Mouse (Mus musculus) liver, postnatal 0 days (tissue): Measurements from ENCODE around the gene Bckdhb. TPM values are rescaled to one million over a fixed set of nuclear protein-coding genes. Genes with fewer than 3 reads are reported as not detected.

Experiments
- ATAC-seq: fragments of 200-750 bp; cut with Nextera tagmentation; 2 replicates; pipeline ENCODE4 v1.8.0; 2017; ENCODE audit warnings: mild to moderate bottlenecking, moderate library complexity
- DNase-seq: peaks from one replicate; pipeline ENCODE4 v3.0.0-alpha.2; 2016
- H3K27ac ChIP-seq: fragments of 300-500 bp; sonication (generic); 2 replicates; pipeline ENCODE4 v1.5.1; 2014; ENCODE audit warnings: antibody characterized with exemption, moderate library complexity, mild to moderate bottlenecking, low read depth
- H3K27me3 ChIP-seq: fragments of 300-500 bp; sonication (generic); 2 replicates; pipeline ENCODE4 v1.6.1; 2014; ENCODE audit warnings: low read length, control low read depth, mixed read lengths; ENCODE audit not compliant: insufficient read depth
- H3K36me3 ChIP-seq: fragments of 300-500 bp; sonication (generic); replicated peaks from 2 replicates; pipeline ENCODE4 v1.6.1; 2014; ENCODE audit warnings: mild to moderate bottlenecking, control low read depth, low read length, moderate library complexity, mixed read lengths; ENCODE audit not compliant: insufficient read depth
- H3K4me1 ChIP-seq: fragments of 300-500 bp; sonication (generic); 2 replicates; pipeline ENCODE4 v1.6.1; 2014; ENCODE audit warnings: antibody characterized with exemption, mild to moderate bottlenecking, control low read depth; ENCODE audit not compliant: insufficient read depth
- H3K4me2 ChIP-seq: fragments of 300-500 bp; sonication (generic); 2 replicates; pipeline ENCODE4 v1.6.1; 2014; ENCODE audit warnings: low read depth, mild to moderate bottlenecking, low read length, moderate library complexity, mixed read lengths
- H3K4me3 ChIP-seq: fragments of 300-500 bp; sonication (generic); 2 replicates; pipeline ENCODE4 v1.5.1; 2014; ENCODE audit warnings: low read depth, low read length
- H3K9ac ChIP-seq: fragments of 300-500 bp; sonication (generic); replicated peaks from 2 replicates; pipeline ENCODE4 v1.6.1; 2014; ENCODE audit warnings: mild to moderate bottlenecking, moderate library complexity
- H3K9me3 ChIP-seq: fragments of 300-500 bp; sonication (generic); 2 replicates; pipeline ENCODE4 v1.6.1; 2016; ENCODE audit warnings: mild to moderate bottlenecking, control low read depth, low read length, mixed read lengths
- CTCF ChIP-seq: sonication (generic); IDR thresholded peaks from 2 replicates; pipeline ENCODE4 v1.5.1; 2016; ENCODE audit warnings: antibody characterized with exemption, low read depth
- EP300 ChIP-seq: IDR thresholded peaks from 2 replicates; pipeline ENCODE4 v1.6.1; 2016; ENCODE audit warnings: antibody characterized with exemption, low read depth, mild to moderate bottlenecking
- WGBS: fragments of 180-500 bp; shearing (Covaris S2); extraction: QIAGEN DNeasy Blood & Tissue Kit; methylation state at CpG from one replicate; pipeline ENCODE4 v1.1.7; 2014; ENCODE audit not compliant: insufficient replicate concordance; 5-methylcytosine and 5-hydroxymethylcytosine counted together
- polyA plus RNA-seq: library from polyadenylated mRNA; unstranded; fragments of >200 nt; fragmentation: Nextera tagmentation; extraction: Ambion mirVana; gene quantifications from 2 replicates; pipeline ENCODE4 v1.2.1, GENCODE M21; 2015

Gene Bckdhb
- polyA plus RNA-seq, 1 experiment from 2014 or later = 123 TPM

GRCm38 (mm10) chr9:84130338-84130737 lies 205.4 kb downstream of the Bckdhb start:
- H3K4me3 ChIP-seq = no peak overlapping the region
- TF ChIP-seq EP300 = no peak
- TF ChIP-seq CTCF = no peak
- WGBS = 72% methylated on average over 6 of the region's 6 CpGs

DNA sequence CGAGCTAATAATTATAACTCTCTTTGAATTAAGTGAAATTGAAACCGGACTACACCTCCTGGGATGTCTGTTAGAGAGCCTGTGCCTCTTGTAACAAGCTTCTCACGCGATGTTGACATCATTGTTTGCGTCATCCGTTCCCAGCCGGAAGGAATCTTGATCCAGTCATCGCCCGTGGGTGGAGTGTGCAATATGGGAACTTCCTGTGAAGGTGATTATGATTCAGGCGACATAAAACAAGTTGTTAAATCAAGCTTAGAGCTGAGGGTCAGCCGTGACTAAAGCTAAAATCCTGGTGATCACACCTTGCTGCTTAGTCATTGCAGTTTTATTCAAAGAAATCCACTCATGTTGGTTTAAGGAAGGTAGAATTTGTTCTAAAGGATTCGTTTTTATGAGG lies 210.1 kb downstream of the Bckdhb start:
- WGBS = 74% methylated on average over 12 of the region's 12 CpGs
- Histone ChIP-seq H3K4me2 (no peak overlapping the region), H3K36me3 (no peaks in the 10 kb centered on the region), H3K4me1 (no peaks in the 10 kb centered on the region), H3K27ac (no peak overlapping the region), H3K9ac (no peak overlapping the region), H3K4me3 (no peak overlapping the region), H3K9me3 (no peaks in the 10 kb centered on the region), H3K27me3 (no peaks in the 10 kb centered on the region)
- ATAC-seq (no peak), DNase-seq (no peak)
- TF ChIP-seq EP300 (no peak), CTCF (no peak)

More at GRCm38 (mm10) chr9:84130338-84130737, 205.4 kb downstream of the Bckdhb start:
- no peak overlapping the region for H3K27ac ChIP-seq
- no peak overlapping the region for H3K9ac ChIP-seq
- no peaks in the 10 kb centered on the region for H3K36me3 ChIP-seq
- H3K4me2 ChIP-seq = no peak overlapping the region
- H3K27me3 ChIP-seq = no peaks in the 10 kb centered on the region
- no peak for ATAC-seq
- no peaks in the 10 kb centered on the region for H3K4me1 ChIP-seq
- no peak for DNase-seq
- H3K9me3 ChIP-seq = no peaks in the 10 kb centered on the region

DNA sequence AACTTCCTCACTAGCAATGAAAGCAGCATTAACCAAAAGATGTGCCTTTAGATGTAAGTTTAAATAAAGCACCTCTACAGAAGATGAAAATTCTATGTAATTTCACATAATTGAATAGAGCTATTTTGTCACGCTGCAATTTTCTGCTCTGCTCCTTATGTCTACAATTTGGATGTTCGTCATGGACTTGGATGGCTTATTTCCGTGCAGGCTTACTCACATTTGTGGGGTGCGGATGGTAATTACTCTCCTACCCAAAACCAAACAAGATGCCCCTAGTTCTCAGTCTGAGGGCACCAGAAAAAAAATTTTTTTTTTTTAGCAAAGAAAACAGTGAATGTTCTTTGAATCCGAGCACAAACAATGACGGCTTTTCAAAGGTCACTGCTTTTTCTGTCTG lies 212.2 kb downstream of the Bckdhb start:
- H3K9me3 ChIP-seq = no peaks in the 10 kb centered on the region
- H3K4me2 ChIP-seq = no peak overlapping the region
- no peaks in the 10 kb centered on the region for H3K36me3 ChIP-seq
- DNase-seq (no peak), ATAC-seq (no peak)
- H3K27me3 ChIP-seq = no peaks in the 10 kb centered on the region
- no peak overlapping the region for H3K9ac ChIP-seq
- no peak for TF ChIP-seq CTCF
- TF ChIP-seq EP300 = no peak
- H3K4me3 ChIP-seq = no peak overlapping the region
- no peak overlapping the region for H3K27ac ChIP-seq
- no peaks in the 10 kb centered on the region for H3K4me1 ChIP-seq
- WGBS = 85% methylated on average over 6 of the region's 6 CpGs

- no peak for ATAC-seq
- Histone ChIP-seq H3K4me2 (no peak overlapping the region), H3K4me3 (no peak overlapping the region), H3K27ac (no peak overlapping the region), H3K9me3 (no peaks in the 10 kb centered on the region), H3K36me3 (no peaks in the 10 kb centered on the region), H3K9ac (no peak overlapping the region), H3K4me1 (no peaks in the 10 kb centered on the region), H3K27me3 (no peaks in the 10 kb centered on the region)
- TF ChIP-seq EP300 (no peak), CTCF (no peak)
- DNase-seq = no peak
- WGBS = 73% methylated on average over 2 of the region's 2 CpGs
These were observed 223.2 kb downstream of the Bckdhb start for GRCm38 (mm10) chr9:84148124-84148523.

Other genes with a start within 250 kb of the Bckdhb start
- 0.04 and 0.09 TPM in 2 replicates for gene Elovl4, start 118.9 kb upstream of the Bckdhb start, polyA plus RNA-seq
- gene Ttk, start 90.5 kb upstream of the Bckdhb start, polyA plus RNA-seq = 5.5 and 6.0 TPM in 2 replicates